Mouse (Mus musculus) bone marrow macrophage, adult 2 months (primary cell): ENCODE results near the gene Cbx5. TPM values are rescaled to one million over a fixed set of nuclear protein-coding genes. Genes with fewer than 3 reads are reported as not detected.

ENCODE experiments used
- H3K27ac ChIP-seq: 2 replicates; pipeline ENCODE4 v1.5.1; 2012; ENCODE audit warnings: low read depth, low read length; ENCODE audit not compliant: insufficient read depth
- H3K4me1 ChIP-seq: 2 replicates; pipeline ENCODE4 v1.6.1; 2012; ENCODE audit warnings: low read length; ENCODE audit not compliant: control insufficient read depth, insufficient read depth
- H3K4me3 ChIP-seq: 2 replicates; pipeline ENCODE4 v1.5.1; 2012; ENCODE audit warnings: mild to moderate bottlenecking, low read length, moderate library complexity; ENCODE audit not compliant: insufficient read depth
- CTCF ChIP-seq: IDR thresholded peaks from 2 replicates; pipeline ENCODE4 v1.5.1; 2012; ENCODE audit warnings: low read depth, mild to moderate bottlenecking, low read length, moderate library complexity
- POLR2A ChIP-seq: IDR thresholded peaks from 2 replicates; pipeline ENCODE4 v1.6.1; 2012; ENCODE audit warnings: mild to moderate bottlenecking, low read depth, low read length, borderline replicate concordance
- polyA plus RNA-seq: library from polyadenylated mRNA; stranded (reverse); fragments of >200 nt; gene quantifications from 2 replicates; pipeline ENCODE4 v1.2.4, GENCODE M21; 2012; ENCODE audit not compliant: missing spikeins, insufficient read depth, insufficient read length

The Cbx5 gene
- polyA plus RNA-seq, 1 experiment: 33.5 TPM

DNA sequence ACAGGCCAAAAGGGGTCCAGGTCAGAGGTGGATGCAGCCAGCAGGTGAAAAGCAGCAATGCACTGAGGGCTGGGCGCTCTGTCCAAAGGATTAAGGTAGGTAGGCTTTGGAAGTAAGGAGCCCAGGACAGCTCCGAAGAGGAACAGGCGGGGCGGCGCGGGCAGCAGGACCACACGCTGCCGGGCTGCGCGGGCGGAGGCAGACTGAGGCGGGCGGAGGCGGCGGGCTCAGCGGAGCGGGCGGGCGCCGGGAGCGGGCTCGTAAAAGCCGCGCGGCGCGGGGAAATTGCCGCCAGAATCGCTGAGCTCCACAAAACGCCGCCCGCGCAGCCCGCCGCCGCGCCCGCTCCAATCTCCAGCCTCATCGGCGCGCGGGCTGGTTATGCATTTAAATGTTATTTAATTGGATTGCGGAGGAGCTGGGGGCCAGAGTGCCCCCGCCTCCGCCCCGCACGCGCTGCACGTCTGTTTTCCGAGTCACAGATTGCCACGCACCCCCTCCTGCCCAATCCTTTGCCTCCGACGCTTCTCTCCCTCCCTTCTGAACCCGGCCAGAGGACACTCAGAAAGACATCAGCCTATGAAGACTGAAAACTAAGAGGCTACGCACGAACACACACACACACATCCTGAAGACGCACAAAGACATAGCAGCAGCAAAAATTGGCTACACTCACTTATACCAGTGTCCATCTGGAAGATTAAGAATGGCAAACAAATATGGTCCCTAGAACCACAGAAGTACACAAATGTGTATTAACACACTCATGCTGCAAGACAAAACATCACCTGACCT, 92.8 kb downstream of the Cbx5 start:
- TF ChIP-seq POLR2A (no peak), CTCF (no peak)
- H3K4me1 ChIP-seq: peaks cover 24% of the 10 kb centered on the region
- H3K27ac ChIP-seq: no peak overlapping the region
- H3K4me3 ChIP-seq: peak overlapping the region; percentile 41

DNA sequence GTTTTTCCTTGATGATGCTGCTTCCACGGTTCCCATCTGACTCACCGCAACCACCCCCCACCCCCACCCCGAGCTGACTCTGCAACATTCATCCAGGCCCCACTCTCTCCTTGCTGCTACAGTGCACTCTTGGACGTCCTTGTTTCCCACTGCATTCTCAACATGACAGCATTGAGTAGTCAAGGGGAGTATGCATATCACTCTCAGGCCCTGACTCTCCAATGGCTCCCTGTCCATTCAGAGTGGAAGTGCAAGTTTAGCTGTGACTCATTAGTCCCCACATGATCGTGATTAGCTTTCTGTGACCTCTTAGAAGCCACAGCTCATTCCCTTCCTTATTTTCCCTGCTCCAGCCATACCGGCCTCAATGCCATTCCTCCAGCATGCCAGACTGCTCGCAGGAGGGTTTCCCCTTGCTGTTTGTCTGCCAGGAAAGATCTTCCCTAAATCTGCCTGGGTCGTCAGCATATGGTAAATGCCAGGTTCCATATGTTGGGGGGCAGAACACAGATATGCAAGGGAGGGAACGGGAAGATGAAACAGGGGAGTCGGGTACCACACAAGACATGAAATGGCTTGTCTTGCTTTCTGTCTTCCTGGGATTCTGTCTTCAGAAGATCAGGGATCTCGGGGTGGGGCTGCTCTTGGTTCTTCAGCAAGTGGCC, 93.8 kb downstream of the Cbx5 start:
- TF ChIP-seq CTCF (no peak), POLR2A (no peak)

GRCm38 (mm10) chr15:103144176-103144575, 95.4 kb downstream of the Cbx5 start:
- no peak for TF ChIP-seq POLR2A
- no peak for TF ChIP-seq CTCF
- H3K4me3 ChIP-seq: no peak overlapping the region
- no peak overlapping the region for H3K27ac ChIP-seq
- peaks cover 24% of the 10 kb centered on the region for H3K4me1 ChIP-seq

More for the DNA sequence above, 93.8 kb downstream of the Cbx5 start:
- Histone ChIP-seq H3K4me3 (no peak overlapping the region), H3K4me1 (peaks cover 24% of the 10 kb centered on the region), H3K27ac (peak overlapping the region; percentile 13; the same call in 1 of the 2 replicates)

Other genes starting within 250 kb of the Cbx5 start
- not detected in 2 replicates for gene Hoxc8, start 249.2 kb downstream of the Cbx5 start, polyA plus RNA-seq
- gene Hoxc6, start 241.6 kb downstream of the Cbx5 start, polyA plus RNA-seq: not detected in 2 replicates
- gene Hoxc4, start 220.9 kb downstream of the Cbx5 start, polyA plus RNA-seq: 0.27 TPM in 1 of 2 replicates, not detected in the other
- gene Smug1, start 72.7 kb downstream of the Cbx5 start, polyA plus RNA-seq: 6.7 and 7.4 TPM in 2 replicates
- gene Hnrnpa1, start 616 bp upstream of the Cbx5 start, polyA plus RNA-seq: 154 and 160 TPM in 2 replicates
- gene Nfe2, start 18.6 kb upstream of the Cbx5 start, polyA plus RNA-seq: 0.88 and 1.7 TPM in 2 replicates
- gene Copz1, start 32.9 kb upstream of the Cbx5 start, polyA plus RNA-seq: 129 and 132 TPM in 2 replicates
- 1.4 and 2.7 TPM in 2 replicates for gene Gpr84, start 70.8 kb upstream of the Cbx5 start, polyA plus RNA-seq
- 73.0 and 86.1 TPM in 2 replicates for gene Zfp385a, start 100.3 kb upstream of the Cbx5 start, polyA plus RNA-seq
- 34.0 and 37.3 TPM in 2 replicates for gene Itga5, start 126.9 kb upstream of the Cbx5 start, polyA plus RNA-seq
- not detected in 2 replicates for gene Gtsf1, start 190.7 kb upstream of the Cbx5 start, polyA plus RNA-seq
- gene Gtsf2, start 208.7 kb upstream of the Cbx5 start, polyA plus RNA-seq: not detected in 2 replicates
- gene Nckap1l, start 214.0 kb upstream of the Cbx5 start, polyA plus RNA-seq: 330 and 354 TPM in 2 replicates